Mouse (Mus musculus): ENCODE measurements around the gene Cyp3a13. TPM values are rescaled to one million over a fixed set of nuclear protein-coding genes. Genes with fewer than 3 reads are reported as not detected.
"Not testable (repeated sequence)": the region's sequence is repeated elsewhere in the genome, so short reads cannot be mapped to it uniquely, and the experiment has no call there.

Cyp3a13 gene
- total RNA-seq, 1 experiment from 2014 or later: not detected

DNA sequence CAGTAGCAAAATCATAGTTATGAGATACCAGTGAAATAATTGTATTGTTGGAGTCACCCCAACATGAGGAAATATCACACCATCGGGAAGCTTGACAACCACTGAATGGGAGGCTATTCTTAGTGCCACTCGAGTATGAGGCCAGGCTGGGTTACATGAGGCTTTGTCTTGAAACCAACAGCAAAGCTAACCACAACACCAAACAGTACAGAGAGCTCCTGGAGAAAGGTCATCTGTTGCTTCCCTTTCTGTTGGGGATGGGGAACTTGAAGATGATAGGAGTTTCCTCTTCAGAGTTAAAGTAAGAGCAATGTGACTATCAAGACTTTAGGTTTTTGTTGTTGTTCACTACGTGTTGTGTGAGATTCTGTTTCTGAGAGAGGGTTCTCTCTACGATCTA lies 38.5 kb downstream of the Cyp3a13 start:
- ATAC-seq (replicated peaks; ENCODE audit: insufficient number of reproducible peaks, low FRiP score, low TSS enrichment, poor library complexity, severe bottlenecking): peak; percentile 94

DNA sequence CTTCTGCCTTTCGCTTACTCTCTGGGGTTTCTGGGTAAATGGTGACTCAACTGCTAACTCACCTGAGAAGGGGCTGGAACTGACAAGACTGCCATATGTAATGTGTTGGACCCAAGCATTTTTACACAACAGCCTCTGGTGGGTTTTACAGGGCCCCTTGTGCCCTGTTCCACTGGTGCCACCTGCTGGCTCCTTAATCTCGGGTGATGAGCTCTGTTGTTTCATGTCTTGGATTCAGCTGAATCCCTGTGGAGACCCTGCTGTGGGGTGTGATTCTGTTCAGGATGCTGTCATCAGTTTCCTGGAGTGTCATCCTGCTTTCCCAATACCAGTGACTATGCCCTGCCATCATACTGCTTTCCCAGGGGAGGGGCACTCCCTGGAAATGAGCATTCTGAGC lies 43.6 kb downstream of the Cyp3a13 start:
- ATAC-seq (replicated peaks; ENCODE audit: insufficient number of reproducible peaks, low FRiP score, low TSS enrichment, poor library complexity, severe bottlenecking): 0 out of 2 replicates have a peak, but pooled peaks have one; percentile 32

- ATAC-seq (replicated peaks; ENCODE audit: insufficient number of reproducible peaks, low FRiP score, low TSS enrichment, poor library complexity, severe bottlenecking): no peak
These were observed 46.4 kb downstream of the Cyp3a13 start for GRCm38 (mm10) chr5:137875054-137875453.

GRCm38 (mm10) chr5:137872381-137872702 lies 49.1 kb downstream of the Cyp3a13 start:
- ATAC-seq (replicated peaks; ENCODE audit: insufficient number of reproducible peaks, low FRiP score, low TSS enrichment, poor library complexity, severe bottlenecking): not testable (repeated sequence)

DNA sequence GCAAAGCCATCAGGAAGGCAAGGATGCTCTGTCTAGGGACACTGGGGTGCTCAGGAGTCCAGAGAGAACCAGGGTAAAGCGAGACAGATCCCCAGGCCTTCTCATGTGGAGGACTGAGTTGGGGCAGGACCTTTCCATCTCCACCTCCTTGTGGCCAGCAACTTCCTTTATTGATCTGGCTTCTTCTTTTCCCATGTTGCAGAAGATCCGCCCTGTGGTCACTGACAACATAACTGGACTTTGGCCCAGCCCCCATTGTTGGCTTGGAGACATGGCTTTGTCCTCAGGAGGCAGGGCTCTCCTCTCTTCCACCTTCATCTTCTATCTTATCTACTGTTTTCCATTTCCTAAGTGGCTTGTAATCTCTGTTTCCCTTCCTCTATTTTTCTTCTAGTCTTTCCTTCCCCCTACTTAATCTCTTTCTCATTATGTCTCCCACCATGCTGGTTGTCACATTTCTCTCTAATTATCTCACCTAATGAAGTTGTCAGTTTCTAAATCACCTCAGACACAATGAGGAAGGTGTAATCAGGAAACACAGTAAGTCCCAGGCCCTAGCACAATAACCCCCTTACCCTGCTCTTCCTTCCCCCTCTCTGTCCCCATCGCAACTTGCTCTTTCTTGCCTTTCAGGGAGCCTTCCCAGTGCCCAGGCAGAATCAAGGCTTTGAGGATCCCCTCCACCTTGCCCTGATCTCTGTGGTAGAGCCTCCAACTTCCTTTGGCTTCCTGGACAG lies 49.6 kb downstream of the Cyp3a13 start, which contains the start of gene Pilrb2:
Gene Pilrb2 (minus strand): TSS at position 172 of the 737 bp plus-strand sequence.
- ATAC-seq (replicated peaks; ENCODE audit: insufficient number of reproducible peaks, low FRiP score, low TSS enrichment, poor library complexity, severe bottlenecking): peak; percentile 91

DNA sequence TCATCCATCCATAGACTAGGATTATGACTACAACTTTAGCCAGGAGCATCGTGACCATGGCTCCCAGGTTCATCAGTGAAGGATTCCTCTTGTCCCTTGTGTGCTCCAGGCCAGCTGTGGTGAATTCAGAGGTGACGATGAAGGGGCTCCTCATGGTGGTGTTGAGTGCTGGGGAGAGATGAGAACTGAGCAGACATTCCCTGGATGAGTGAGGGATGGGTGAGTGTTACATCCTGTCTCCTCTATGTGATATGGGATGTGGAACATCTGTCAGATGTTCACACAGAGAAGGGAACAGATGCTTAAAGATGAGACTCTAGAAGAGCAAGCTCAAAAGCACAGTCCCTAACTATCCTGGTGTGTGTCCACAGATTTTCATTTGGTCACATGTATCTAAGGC lies 52.8 kb downstream of the Cyp3a13 start:
- ATAC-seq (replicated peaks; ENCODE audit: insufficient number of reproducible peaks, low FRiP score, low TSS enrichment, poor library complexity, severe bottlenecking): not testable (repeated sequence)

- ATAC-seq (replicated peaks; ENCODE audit: insufficient number of reproducible peaks, low FRiP score, low TSS enrichment, poor library complexity, severe bottlenecking): peak; percentile 76
These were observed 57.4 kb downstream of the Cyp3a13 start for GRCm38 (mm10) chr5:137864008-137864407.

DNA sequence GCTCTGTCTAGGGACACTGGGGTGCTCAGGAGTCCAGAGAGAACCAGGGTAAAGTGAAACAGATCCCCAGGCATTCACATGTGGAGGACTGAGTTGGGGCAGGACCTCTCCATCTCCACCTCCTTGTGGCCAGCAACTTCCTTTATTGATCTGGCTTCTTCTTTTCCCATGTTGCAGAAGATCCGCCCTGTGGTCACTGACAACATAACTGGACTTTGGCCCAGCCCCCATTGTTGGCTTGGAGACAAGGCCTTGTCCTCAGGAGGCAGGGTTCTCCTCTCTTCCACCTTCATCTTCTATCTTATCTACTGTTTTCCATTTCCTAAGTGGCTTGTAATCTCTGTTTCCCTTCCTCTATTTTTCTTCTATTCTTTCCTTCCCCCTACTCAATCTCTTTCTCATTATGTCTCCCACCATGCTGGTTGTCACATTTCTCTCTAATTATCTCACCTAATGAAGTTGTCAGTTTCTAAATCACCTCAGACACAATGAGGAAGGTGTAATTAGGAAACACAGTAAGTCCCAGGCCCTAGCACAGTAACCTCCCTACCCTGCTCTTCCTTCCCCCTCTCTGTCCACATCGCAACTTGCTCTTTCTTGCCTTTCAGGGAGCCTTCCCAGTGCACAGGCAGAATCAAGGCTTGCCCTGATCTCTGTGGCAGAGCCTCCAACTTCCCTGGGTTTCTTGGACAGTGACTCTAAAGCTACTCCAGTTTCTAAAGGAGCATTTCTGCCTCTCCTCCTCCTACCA lies 63.3 kb downstream of the Cyp3a13 start, which contains the start of gene Pilrb1:
Gene Pilrb1 (minus strand): TSS at position 147 of the 751 bp plus-strand sequence.
- peak; percentile 89 for ATAC-seq (replicated peaks; ENCODE audit: insufficient number of reproducible peaks, low FRiP score, low TSS enrichment, poor library complexity, severe bottlenecking)

GRCm38 (mm10) chr5:137856870-137857269 lies 64.5 kb downstream of the Cyp3a13 start:
- ATAC-seq (replicated peaks; ENCODE audit: insufficient number of reproducible peaks, low FRiP score, low TSS enrichment, poor library complexity, severe bottlenecking): not testable (repeated sequence)

DNA sequence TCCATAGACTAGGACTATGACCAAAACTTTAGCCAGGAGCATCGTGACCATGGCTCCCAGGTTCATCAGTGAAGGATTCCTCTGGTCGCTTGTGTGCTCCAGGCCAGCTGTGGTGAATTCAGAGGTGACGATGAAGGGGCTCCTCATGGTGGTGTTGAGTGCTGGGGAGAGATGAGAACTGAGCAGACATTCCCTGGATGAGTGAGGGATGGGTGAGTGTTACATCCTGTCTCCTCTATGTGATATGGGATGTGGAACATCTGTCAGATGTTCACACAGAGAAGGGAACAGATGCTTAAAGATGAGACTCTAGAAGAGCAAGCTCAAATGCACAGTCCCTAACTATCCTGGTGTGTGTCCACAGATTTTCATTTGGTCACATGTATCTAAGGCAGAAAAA lies 66.5 kb downstream of the Cyp3a13 start:
- not testable (repeated sequence) for ATAC-seq (replicated peaks; ENCODE audit: insufficient number of reproducible peaks, low FRiP score, low TSS enrichment, poor library complexity, severe bottlenecking)

GRCm38 (mm10) chr5:137850313-137850712 lies 71.1 kb downstream of the Cyp3a13 start:
- ATAC-seq (replicated peaks; ENCODE audit: insufficient number of reproducible peaks, low FRiP score, low TSS enrichment, poor library complexity, severe bottlenecking): peak; percentile 82

Other genes starting within 250 kb of the Cyp3a13 start
- 7.7 to 11.8 TPM (median 9.0 TPM) in 3 replicates for gene Agfg2, start 236.9 kb downstream of the Cyp3a13 start, total RNA-seq (2017)
- gene Nyap1, start 180.0 kb downstream of the Cyp3a13 start, total RNA-seq (2017): 0.19 to 1.2 TPM (median 0.43 TPM) in 3 replicates
- gene Tsc22d4, start 175.9 kb downstream of the Cyp3a13 start, total RNA-seq (2017): 65.2 to 107 TPM (median 70.0 TPM) in 3 replicates
- gene Ppp1r35, start 142.8 kb downstream of the Cyp3a13 start, total RNA-seq (2017): 8.7 to 10.8 TPM (median 9.5 TPM) in 3 replicates
- 20.7 to 27.6 TPM (median 21.5 TPM) in 3 replicates for gene Mepce, start 134.0 kb downstream of the Cyp3a13 start, total RNA-seq (2017)
- gene Zcwpw1, start 133.8 kb downstream of the Cyp3a13 start, total RNA-seq (2017): 5.5 to 18.4 TPM (median 12.3 TPM) in 3 replicates
- 231 to 298 TPM (median 257 TPM) in 3 replicates for gene Pilra, start 85.3 kb downstream of the Cyp3a13 start, total RNA-seq (2017)
- gene Pilrb1, start 63.5 kb downstream of the Cyp3a13 start, total RNA-seq (2017): 98.4 to 185 TPM (median 149 TPM) in 3 replicates
- gene Pilrb2, start 49.8 kb downstream of the Cyp3a13 start, total RNA-seq (2017): 111 to 176 TPM (median 151 TPM) in 3 replicates
- 0.29 TPM in 1 of 3 replicates, not detected in the others for gene Gjc3, start 41.5 kb upstream of the Cyp3a13 start, total RNA-seq (2017)
- gene Azgp1, start 59.9 kb upstream of the Cyp3a13 start, total RNA-seq (2017): not detected in 3 replicates
- gene Smok3a, start 99.6 kb upstream of the Cyp3a13 start, total RNA-seq (2017): not detected in 3 replicates
- not detected in 3 replicates for gene Smok3b, start 99.8 kb upstream of the Cyp3a13 start, total RNA-seq (2017)
- not detected in 3 replicates for gene Smok3c, start 131.6 kb upstream of the Cyp3a13 start, total RNA-seq (2017)
- gene Zkscan1, start 163.5 kb upstream of the Cyp3a13 start, total RNA-seq (2017): 13.7 to 19.2 TPM (median 14.7 TPM) in 3 replicates
- gene Zscan21, start 195.3 kb upstream of the Cyp3a13 start, total RNA-seq (2017): 6.9 to 14.7 TPM (median 7.6 TPM) in 3 replicates
- gene Zfp113, start 234.1 kb upstream of the Cyp3a13 start, total RNA-seq (2017): 2.5 to 8.9 TPM (median 3.0 TPM) in 3 replicates
- 23.6 to 44.1 TPM (median 36.4 TPM) in 3 replicates for gene Cops6, start 239.5 kb upstream of the Cyp3a13 start, total RNA-seq (2017)

All from monocyte, adult 5-6 weeks (primary cell).